Mouse (Mus musculus) liver, adult 2 months (tissue): ENCODE measurements around the gene Pfas. TPM values are rescaled to one million over a fixed set of nuclear protein-coding genes. Genes with fewer than 3 reads are reported as not detected.
"Not testable (repeated sequence)": the region's sequence is repeated elsewhere in the genome, so short reads cannot be mapped to it uniquely, and the experiment has no call there.

ENCODE experiments used
- DNase-seq: peaks from one replicate; pipeline ENCODE4 v3.0.0-alpha.2; 2011; ENCODE audit warnings: low read depth, low spot score; ENCODE audit errors: extremely low read depth
- H3K27ac ChIP-seq: fragments of 200-500 bp; replicated peaks from 2 replicates; pipeline ENCODE4 v1.5.1; 2012; ENCODE audit warnings: low read depth, mild to moderate bottlenecking, control low read depth, inconsistent platforms, low read length; ENCODE audit not compliant: insufficient read depth
- H3K27me3 ChIP-seq: fragments of 200-500 bp; 2 replicates; pipeline ENCODE4 v1.6.1; 2012; ENCODE audit warnings: mild to moderate bottlenecking, moderate library complexity, low read length, inconsistent platforms; ENCODE audit not compliant: control insufficient read depth, insufficient read depth
- H3K36me3 ChIP-seq: fragments of 200-500 bp; 2 replicates; pipeline ENCODE4 v1.6.1; 2012; ENCODE audit warnings: low read length, inconsistent platforms; ENCODE audit not compliant: control insufficient read depth, insufficient read depth
- H3K4me1 ChIP-seq: fragments of 200-500 bp; 2 replicates; pipeline ENCODE4 v1.6.1; 2011; ENCODE audit warnings: low read length; ENCODE audit not compliant: control insufficient read depth, insufficient read depth
- H3K4me3 ChIP-seq: fragments of 200-500 bp; 2 replicates; pipeline ENCODE4 v1.5.1; 2011; ENCODE audit warnings: low read depth, mild to moderate bottlenecking, control low read depth, low read length, moderate library complexity; ENCODE audit not compliant: insufficient read depth
- H3K79me2 ChIP-seq: fragments of 200-500 bp; 2 replicates; pipeline ENCODE4 v1.6.1; 2012; ENCODE audit warnings: inconsistent platforms, mild to moderate bottlenecking, low read length, moderate library complexity; ENCODE audit not compliant: control insufficient read depth, insufficient read depth
- H3K9ac ChIP-seq: fragments of 200-500 bp; 2 replicates; pipeline ENCODE4 v1.6.1; 2012; ENCODE audit warnings: low read depth, mild to moderate bottlenecking, control low read depth, inconsistent platforms, low read length
- CTCF ChIP-seq: fragments of 200-500 bp; IDR thresholded peaks from 2 replicates; pipeline ENCODE4 v1.5.1; 2011; ENCODE audit warnings: low read depth, low read length, control low read depth
- POLR2A ChIP-seq: fragments of 200-500 bp; IDR thresholded peaks from 2 replicates; pipeline ENCODE4 v1.6.1; 2011; ENCODE audit warnings: low read length, control low read depth; ENCODE audit not compliant: insufficient read depth; ENCODE audit errors: extremely low read depth
- WGBS: fragments of 180-500 bp; shearing (Covaris S2); methylation state at CpG from one replicate; pipeline ENCODE4 v1.1.7; 2018; 5-methylcytosine and 5-hydroxymethylcytosine counted together
- polyA plus RNA-seq: library from polyadenylated mRNA; depleted of rRNA; stranded (reverse); fragments of >200 nt; gene quantifications from 2 replicates; pipeline ENCODE4 v1.2.3, GENCODE M21; 2012; rRNA removed
- total RNA-seq: library from RNA; depleted of rRNA; stranded (reverse); fragments of >200 nt; gene quantifications from 2 replicates; pipeline ENCODE4 v1.2.3, GENCODE M21; 2014; rRNA removed

Pfas gene
- total and polyA plus RNA-seq, 2 experiments, result 5.0 to 7.0 TPM

DNA sequence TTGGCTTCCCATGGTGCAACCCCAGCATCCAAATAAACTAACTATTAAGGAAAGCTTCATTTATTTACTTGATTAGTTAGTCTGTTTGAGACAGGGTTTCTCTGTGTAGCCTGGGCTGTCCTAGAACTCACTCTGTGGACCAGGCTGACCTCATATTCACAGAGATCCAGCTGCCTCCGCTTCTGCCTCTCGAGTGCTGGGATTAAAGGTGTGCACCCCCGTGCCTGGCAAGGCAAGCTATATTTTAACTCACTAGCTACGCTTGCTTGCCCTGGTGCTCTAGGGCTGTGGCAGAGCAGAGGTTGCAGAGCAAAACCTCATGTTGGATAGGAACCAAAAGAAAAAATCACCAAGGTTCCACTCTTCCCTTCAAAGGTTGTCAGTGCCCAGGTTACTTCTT lies 67.7 kb downstream of the Pfas start:
- Histone ChIP-seq H3K27ac (no peak overlapping the region), H3K27me3 (no peaks in the 10 kb centered on the region), H3K4me3 (no peak overlapping the region), H3K36me3 (no peaks in the 10 kb centered on the region), H3K4me1 (no peaks in the 10 kb centered on the region), H3K9ac (no peak overlapping the region; the same call in 1 of the 2 replicates), H3K79me2 (no peaks in the 10 kb centered on the region)
- TF ChIP-seq POLR2A, result no peak
- TF ChIP-seq CTCF, result no peak
- DNase-seq, result no peak
- WGBS, result 67% methylated on average over 4 of the region's 4 CpGs

DNA sequence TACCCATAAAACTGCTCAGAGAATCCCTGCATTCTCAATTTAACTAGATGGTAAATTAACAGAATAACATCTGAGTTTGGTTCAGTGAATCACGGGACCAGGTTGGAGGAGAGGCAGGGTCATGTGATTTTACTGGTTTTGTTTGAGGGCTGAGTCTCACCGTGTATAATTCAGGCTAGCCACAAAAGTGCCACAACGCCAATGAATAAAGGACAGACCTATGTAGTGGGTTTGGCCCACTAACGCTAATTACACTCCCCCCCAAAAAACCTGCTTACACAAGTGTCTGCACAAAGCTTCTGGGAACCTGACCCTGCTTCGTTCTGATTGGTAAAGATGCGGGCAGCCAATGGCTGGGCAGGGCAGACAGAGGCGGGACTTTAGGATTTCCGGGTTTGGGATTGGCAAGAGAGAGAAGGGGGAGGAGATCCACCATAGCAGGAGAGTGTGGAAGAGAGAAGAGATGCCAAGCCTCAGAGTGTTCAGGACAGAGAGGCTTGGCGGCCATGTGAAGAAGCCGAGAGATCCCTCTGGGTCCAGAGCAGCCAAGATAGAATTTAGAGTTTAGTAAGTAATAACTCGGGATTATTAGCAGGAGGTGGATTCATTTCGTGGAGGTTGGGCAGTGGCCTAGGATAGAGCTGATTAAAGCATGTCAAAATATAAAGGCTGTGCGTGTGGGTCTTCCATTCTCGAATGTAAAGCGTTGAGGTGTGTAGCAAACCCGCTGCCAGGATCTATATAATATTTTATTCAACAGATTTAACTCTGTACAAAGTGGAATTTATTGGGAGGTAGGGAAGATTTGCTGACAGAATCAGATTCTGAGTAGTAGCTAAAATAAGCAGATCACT lies 68.6 kb downstream of the Pfas start:
- 2% methylated on average over 16 of the region's 16 CpGs for WGBS
- H3K9ac ChIP-seq, result peak overlapping the region; percentile 40
- no peaks in the 10 kb centered on the region for H3K4me1 ChIP-seq
- H3K79me2 ChIP-seq, result no peaks in the 10 kb centered on the region
- no peaks in the 10 kb centered on the region for H3K36me3 ChIP-seq
- peak overlapping the region; percentile 43 for H3K4me3 ChIP-seq
- peak; percentile 86 for DNase-seq
- peak overlapping the region; percentile 26; the same call in 1 of the 2 replicates for H3K27ac ChIP-seq
- TF ChIP-seq POLR2A (0 out of 2 replicates have a peak, but pooled peaks have one; percentile 22), CTCF (no peak)
- H3K27me3 ChIP-seq, result no peaks in the 10 kb centered on the region

DNA sequence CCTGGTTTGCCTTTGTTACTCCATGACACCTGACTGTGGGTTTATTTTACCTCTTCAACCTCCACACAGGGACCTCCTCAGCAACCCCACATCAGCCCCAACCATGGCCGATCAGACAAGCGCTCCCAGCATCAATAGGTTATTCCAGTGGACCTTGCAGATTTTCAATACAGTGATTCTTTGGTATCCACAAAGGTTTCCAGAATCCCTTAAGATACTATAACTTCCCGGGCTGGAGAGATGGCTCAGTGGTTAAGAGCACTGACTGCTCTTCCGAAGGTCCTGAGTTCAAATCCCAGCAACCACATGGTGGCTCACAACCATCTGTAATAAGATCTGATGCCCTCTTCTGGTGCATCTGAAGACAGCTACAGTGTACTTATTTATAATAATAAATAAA lies 71.3 kb downstream of the Pfas start:
- not testable (repeated sequence) for H3K9ac ChIP-seq, DNase-seq, H3K4me3 ChIP-seq, H3K36me3 ChIP-seq, H3K79me2 ChIP-seq, H3K27me3 ChIP-seq, H3K27ac ChIP-seq, H3K4me1 ChIP-seq
- WGBS, result 90% methylated on average over 4 of the region's 4 CpGs

Other genes starting within 250 kb of the Pfas start
- gene Ndel1, start 136.6 kb downstream of the Pfas start, total RNA-seq, result 41.3 and 45.8 TPM in 2 replicates
- 27.5 and 33.8 TPM in 2 replicates for gene Ndel1, start 136.6 kb downstream of the Pfas start, polyA plus RNA-seq
- under 0.01 and 0.07 TPM in 2 replicates for gene Rnf222, start 119.9 kb downstream of the Pfas start, total RNA-seq
- gene Rnf222, start 119.9 kb downstream of the Pfas start, polyA plus RNA-seq, result 0.11 TPM in 1 of 2 replicates, not detected in the other
- 1,005 and 1,133 TPM in 2 replicates for gene Rpl26, start 106.9 kb downstream of the Pfas start, total RNA-seq
- 292 and 293 TPM in 2 replicates for gene Rpl26, start 106.9 kb downstream of the Pfas start, polyA plus RNA-seq
- not detected in 2 replicates for gene Odf4, start 81.4 kb downstream of the Pfas start, total RNA-seq
- not detected in 2 replicates for gene Odf4, start 81.4 kb downstream of the Pfas start, polyA plus RNA-seq
- 2.4 and 3.2 TPM in 2 replicates for gene Arhgef15, start 51.0 kb downstream of the Pfas start, total RNA-seq
- 11.7 and 14.8 TPM in 2 replicates for gene Arhgef15, start 51.0 kb downstream of the Pfas start, polyA plus RNA-seq
- 0.28 and 0.81 TPM in 2 replicates for gene Slc25a35, start 40.3 kb downstream of the Pfas start, total RNA-seq
- 2.4 and 2.5 TPM in 2 replicates for gene Slc25a35, start 40.3 kb downstream of the Pfas start, polyA plus RNA-seq
- 3.1 and 6.8 TPM in 2 replicates for gene Rangrf, start 33.3 kb downstream of the Pfas start, total RNA-seq
- 5.5 and 6.1 TPM in 2 replicates for gene Rangrf, start 33.3 kb downstream of the Pfas start, polyA plus RNA-seq
- 2.6 and 5.0 TPM in 2 replicates for gene Ctc1, start 7.5 kb upstream of the Pfas start, total RNA-seq
- 8.1 and 12.5 TPM in 2 replicates for gene Ctc1, start 7.5 kb upstream of the Pfas start, polyA plus RNA-seq
- gene Aurkb, start 37.2 kb upstream of the Pfas start, total RNA-seq, result 0.37 and 1.2 TPM in 2 replicates
- 0.34 and 0.66 TPM in 2 replicates for gene Aurkb, start 37.2 kb upstream of the Pfas start, polyA plus RNA-seq
- gene Borcs6, start 51.3 kb upstream of the Pfas start, total RNA-seq, result 6.1 and 6.5 TPM in 2 replicates
- gene Borcs6, start 51.3 kb upstream of the Pfas start, polyA plus RNA-seq, result 10.5 and 11.2 TPM in 2 replicates
- 1.8 and 2.2 TPM in 2 replicates for gene Tmem107, start 62.3 kb upstream of the Pfas start, total RNA-seq
- gene Tmem107, start 62.3 kb upstream of the Pfas start, polyA plus RNA-seq, result 3.3 and 4.7 TPM in 2 replicates
- 5.2 and 6.4 TPM in 2 replicates for gene Vamp2, start 80.0 kb upstream of the Pfas start, total RNA-seq
- 21.7 and 36.9 TPM in 2 replicates for gene Vamp2, start 80.0 kb upstream of the Pfas start, polyA plus RNA-seq
- 8.0 and 9.0 TPM in 2 replicates for gene Per1, start 86.8 kb upstream of the Pfas start, total RNA-seq
- gene Per1, start 86.8 kb upstream of the Pfas start, polyA plus RNA-seq, result 4.6 and 6.9 TPM in 2 replicates
- not detected in 2 replicates for gene Hes7, start 111.9 kb upstream of the Pfas start, total RNA-seq
- gene Hes7, start 111.9 kb upstream of the Pfas start, polyA plus RNA-seq, result 0.05 TPM in 1 of 2 replicates, not detected in the other
- gene 9130213A22Rik, start 114.1 kb upstream of the Pfas start, total RNA-seq, result 0.13 TPM in 1 of 2 replicates, not detected in the other
- 0.05 and 0.10 TPM in 2 replicates for gene 9130213A22Rik, start 114.1 kb upstream of the Pfas start, polyA plus RNA-seq
- not detected in 2 replicates for gene Aloxe3, start 117.4 kb upstream of the Pfas start, total RNA-seq
- gene Aloxe3, start 117.4 kb upstream of the Pfas start, polyA plus RNA-seq, result 0.09 TPM in 1 of 2 replicates, not detected in the other
- gene Alox12b, start 148.5 kb upstream of the Pfas start, total RNA-seq, result not detected in 2 replicates
- not detected in 2 replicates for gene Alox12b, start 148.5 kb upstream of the Pfas start, polyA plus RNA-seq
- gene Alox8, start 189.4 kb upstream of the Pfas start, total RNA-seq, result not detected in 2 replicates
- not detected in 2 replicates for gene Alox8, start 189.4 kb upstream of the Pfas start, polyA plus RNA-seq
- gene Gucy2e, start 228.6 kb upstream of the Pfas start, total RNA-seq, result not detected in 2 replicates
- gene Gucy2e, start 228.6 kb upstream of the Pfas start, polyA plus RNA-seq, result not detected in 2 replicates